Mouse (Mus musculus): ENCODE data around the gene Lrrc74a.

DNA sequence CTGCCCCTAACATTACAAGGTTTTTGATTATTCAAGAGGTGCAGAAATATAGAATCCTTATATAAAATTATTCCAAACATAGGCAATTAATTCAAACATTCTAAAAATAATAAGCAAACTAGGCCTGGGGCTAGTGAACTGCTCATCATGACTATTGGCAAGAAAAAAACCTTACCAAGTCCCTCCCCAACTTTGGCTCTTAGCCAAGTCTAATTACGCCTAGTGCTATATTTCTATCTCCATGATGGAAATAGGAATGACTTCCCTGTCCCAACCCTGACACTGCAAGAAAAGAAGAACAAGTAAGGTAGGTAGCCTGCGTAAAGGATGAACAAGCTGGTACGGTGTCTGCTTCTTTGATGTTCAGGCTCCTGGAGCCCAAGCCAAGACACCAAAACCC, 31.5 kb upstream of the Lrrc74a start:
- no peak for TF ChIP-seq EP300 (IDR thresholded peaks at IDR 0.05; ENCODE audit: low read depth)
- TF ChIP-seq CTCF (IDR thresholded peaks at IDR 0.05; ENCODE audit: low read depth) = no peak
